Mouse (Mus musculus): Measurements from ENCODE around the gene Vasp.
"Not testable (repeated sequence)": the region's sequence is repeated elsewhere in the genome, so short reads cannot be mapped to it uniquely, and the experiment has no call there.

The Vasp gene

GRCm38 (mm10) chr7:19303046-19303305 is 31.4 kb upstream of the Vasp start:
- DNase-seq = no peak

- DNase-seq = no peak
Measured at GRCm38 (mm10) chr7:19302264-19303045, 30.8 kb upstream of the Vasp start.

- DNase-seq = no peak
Measured at GRCm38 (mm10) chr7:19301461-19302263, 30.0 kb upstream of the Vasp start.

GRCm38 (mm10) chr7:19300501-19301421 is 29.1 kb upstream of the Vasp start:
- DNase-seq = peak; percentile 81

GRCm38 (mm10) chr7:19299194-19299593 is 27.6 kb upstream of the Vasp start:
- peak; percentile 62 for DNase-seq

GRCm38 (mm10) chr7:19297794-19298193 is 26.2 kb upstream of the Vasp start:
- no peak for DNase-seq

GRCm38 (mm10) chr7:19297034-19297433 is 25.4 kb upstream of the Vasp start:
- DNase-seq = no peak

- peak; percentile 98 for DNase-seq
Measured at GRCm38 (mm10) chr7:19295503-19296185, 24.0 kb upstream of the Vasp start.

GRCm38 (mm10) chr7:19290969-19291596 is 19.5 kb upstream of the Vasp start:
- DNase-seq = peak; percentile 42

GRCm38 (mm10) chr7:19284763-19285162 is 13.1 kb upstream of the Vasp start:
- peak; percentile 79 for DNase-seq

GRCm38 (mm10) chr7:19283406-19283804 is 11.8 kb upstream of the Vasp start:
- DNase-seq = peak; percentile 39

GRCm38 (mm10) chr7:19282791-19283405 is 11.3 kb upstream of the Vasp start:
- peak; percentile 64 for DNase-seq

GRCm38 (mm10) chr7:19282385-19282784 is 10.8 kb upstream of the Vasp start, which contains the start of gene Rtn2:
Rtn2 (plus strand) TSS chr7:19282624.
- DNase-seq = peak; percentile 83

GRCm38 (mm10) chr7:19281680-19282304 is 10.2 kb upstream of the Vasp start:
- not testable (repeated sequence) for DNase-seq

- DNase-seq = no peak
Measured at GRCm38 (mm10) chr7:19279581-19280114, 8.0 kb upstream of the Vasp start, which contains the start of gene Ppm1n. Ppm1n (minus strand) TSS chr7:19280064.

GRCm38 (mm10) chr7:19279052-19279451 is 7.4 kb upstream of the Vasp start:
- no peak for DNase-seq

- no peak for DNase-seq
Measured at GRCm38 (mm10) chr7:19276253-19276652, 4.6 kb upstream of the Vasp start.

- peak; percentile 30 for DNase-seq
Measured at GRCm38 (mm10) chr7:19272173-19272764, 652 bp upstream of the Vasp start.

- no peak for DNase-seq
Measured at GRCm38 (mm10) chr7:19270509-19271237, 944 bp downstream of the Vasp start.
